Mouse (Mus musculus): ENCODE data around the gene Dusp12. TPM values are rescaled to one million over a fixed set of nuclear protein-coding genes. Genes with fewer than 3 reads are reported as not detected.

Dusp12 gene
- total and polyA plus RNA-seq, 3 experiments, result 30.4 to 41.7 (median 30.9) TPM

GRCm38 (mm10) chr1:170866992-170867690 lies 18.2 kb downstream of the Dusp12 start:
- TF ChIP-seq BHLHE40 (IDR thresholded peaks at IDR 0.05; ENCODE audit: low read depth, low read length) (no peak; the same call in 1 of the 2 replicates), CHD2 (IDR thresholded peaks at IDR 0.05; ENCODE audit: low read length) (no peak), NRF1 (IDR thresholded peaks at IDR 0.05; ENCODE audit: low read depth, low read length) (peak; percentile 64), RCOR1 (conservative IDR thresholded peaks at IDR 0.05; ENCODE audit: low read depth, low read length) (no peak; the same call in 1 of the 2 replicates), USF1 (IDR thresholded peaks at IDR 0.05; ENCODE audit: low read depth, low read length) (no peak), USF2 (conservative IDR thresholded peaks at IDR 0.05; ENCODE audit: low read depth, low read length) (no peak), TCF12 (IDR thresholded peaks at IDR 0.05; ENCODE audit: low read depth, low read length) (no peak), ZMIZ1 (IDR thresholded peaks at IDR 0.05; ENCODE audit: low read depth, low read length) (no peak), CTCF (conservative IDR thresholded peaks at IDR 0.05 in 1 of 2, IDR thresholded peaks at IDR 0.05 in 1 of 2; ENCODE audit: low read depth in 2 of 2, low read length in 2 of 2) (no peak), KAT2A (IDR thresholded peaks at IDR 0.05; ENCODE audit: insufficient replicate concordance, low read length) (no peak), MXI1 (IDR thresholded peaks at IDR 0.05; ENCODE audit: low read depth, low read length) (peak; percentile 45), NELFE (IDR thresholded peaks at IDR 0.05; ENCODE audit: low read depth, low read length) (no peak), POLR2AphosphoS2 (IDR thresholded peaks at IDR 0.05; ENCODE audit: low read depth, low read length) (no peak), JUND (conservative IDR thresholded peaks at IDR 0.05; ENCODE audit: low read depth, low read length) (no peak), MAFK (IDR thresholded peaks at IDR 0.05; ENCODE audit: insufficient replicate concordance, low read length) (no peak), POLR2A (IDR thresholded peaks at IDR 0.05; ENCODE audit: low read depth, low read length) (no peak), ZC3H11A (IDR thresholded peaks at IDR 0.05; ENCODE audit: low read depth, low read length) (no peak), ETS1 (conservative IDR thresholded peaks at IDR 0.05; ENCODE audit: low read depth, low read length) (no peak), CHD1 (IDR thresholded peaks at IDR 0.05; ENCODE audit: low read depth, low read length) (no peak), ELF1 (IDR thresholded peaks at IDR 0.05; ENCODE audit: low read depth, low read length) (no peak), HCFC1 (IDR thresholded peaks at IDR 0.05; ENCODE audit: low read depth, low read length) (no peak), E2F4 (IDR thresholded peaks at IDR 0.05; ENCODE audit: insufficient replicate concordance, low read depth, low read length) (0 out of 2 replicates have a peak, but pooled peaks have one; percentile 24), MYC (IDR thresholded peaks at IDR 0.05; ENCODE audit: low read depth, low read length) (peak; percentile 71), GABPA (IDR thresholded peaks at IDR 0.05; ENCODE audit: insufficient replicate concordance, low read depth, low read length) (no peak), MEF2A (IDR thresholded peaks at IDR 0.05; ENCODE audit: borderline replicate concordance, low read depth, low read length) (peak; percentile 35; the same call in 1 of the 2 replicates), ZNF384 (IDR thresholded peaks at IDR 0.05; ENCODE audit: low read depth, low read length) (no peak), MAX (IDR thresholded peaks at IDR 0.05; ENCODE audit: low read length) (peak; percentile 81), EP300 (IDR thresholded peaks at IDR 0.05; ENCODE audit: low read length) (peak; percentile 58; the same call in 1 of the 2 replicates), MAZ (IDR thresholded peaks at IDR 0.05; ENCODE audit: low read depth, low read length) (no peak), ZKSCAN1 (IDR thresholded peaks at IDR 0.05; ENCODE audit: borderline replicate concordance, low read depth, low read length) (no peak), PAX5 (IDR thresholded peaks at IDR 0.05; ENCODE audit: low read length) (no peak), RAD21 (IDR thresholded peaks at IDR 0.05; ENCODE audit: low read depth, low read length) (no peak), TBP (conservative IDR thresholded peaks at IDR 0.05; ENCODE audit: low read depth, low read length) (0 out of 2 replicates have a peak, but pooled peaks have one; percentile 41), SIN3A (IDR thresholded peaks at IDR 0.05; ENCODE audit: low read length) (no peak), UBTF (IDR thresholded peaks at IDR 0.05; ENCODE audit: low read depth, low read length) (no peak), IRF4 (IDR thresholded peaks at IDR 0.05; ENCODE audit: low read depth, low read length) (no peak), SMC3 (IDR thresholded peaks at IDR 0.05; ENCODE audit: low read depth, low read length) (no peak), JUN (IDR thresholded peaks at IDR 0.05; ENCODE audit: insufficient read depth, low read depth, low read length) (no peak)
- Histone ChIP-seq H3K79me2 (replicated peaks; ENCODE audit: control insufficient read depth, extremely low read depth, insufficient read depth, poor library complexity, severe bottlenecking) (peaks cover 59% of the 10 kb centered on the region), H3K27ac (ENCODE audit: insufficient read depth, low read depth) (peak overlapping the region; percentile 88), H3K4me2 (ENCODE audit: insufficient read depth, low read depth, poor library complexity, severe bottlenecking) (peak overlapping the region; percentile 12), H3K9me3 (replicated peaks; ENCODE audit: low read length) (no peaks in the 10 kb centered on the region), H3K4me3 (replicated peaks in 1 of 3; ENCODE audit: low read depth in 2 of 3, low read length in 2 of 3, poor library complexity in 1 of 3) (peak overlapping the region; percentile 51 to 89 (median 86)), H3K9ac (ENCODE audit: insufficient read depth, low read depth) (peak overlapping the region; percentile 99), H3K27me3 (replicated peaks) (no peaks in the 10 kb centered on the region), H3K36me3 (replicated peaks in 1 of 2; ENCODE audit: control insufficient read depth in 1 of 2, insufficient read depth in 1 of 2, low read length in 1 of 2) (peaks cover 8 to 22% of the 10 kb centered on the region in 2 experiments), H3K4me1 (ENCODE audit: control insufficient read depth in 1 of 2, insufficient read depth in 2 of 2) (peaks cover 9 to 37% of the 10 kb centered on the region in 2 experiments)
- no peak for DNase-seq (ENCODE audit: extremely low read depth)
- in situ Hi-C loops (cut with MboI; ENCODE audit: low pct_ligation_motif_present, low pct_unique_long_range_greater_than_20kb, low sequenced_read_pairs), result no loop called here
- dilution Hi-C loops (cut with MboI; ENCODE audit: extremely low pct_ligation_motif_present, extremely low pct_unique_long_range_greater_than_20kb, low sequenced_read_pairs), result no loop called here

Data from CH12.LX (cell line).